Mouse (Mus musculus): ENCODE measurements around the gene Ltc4s.

DNA sequence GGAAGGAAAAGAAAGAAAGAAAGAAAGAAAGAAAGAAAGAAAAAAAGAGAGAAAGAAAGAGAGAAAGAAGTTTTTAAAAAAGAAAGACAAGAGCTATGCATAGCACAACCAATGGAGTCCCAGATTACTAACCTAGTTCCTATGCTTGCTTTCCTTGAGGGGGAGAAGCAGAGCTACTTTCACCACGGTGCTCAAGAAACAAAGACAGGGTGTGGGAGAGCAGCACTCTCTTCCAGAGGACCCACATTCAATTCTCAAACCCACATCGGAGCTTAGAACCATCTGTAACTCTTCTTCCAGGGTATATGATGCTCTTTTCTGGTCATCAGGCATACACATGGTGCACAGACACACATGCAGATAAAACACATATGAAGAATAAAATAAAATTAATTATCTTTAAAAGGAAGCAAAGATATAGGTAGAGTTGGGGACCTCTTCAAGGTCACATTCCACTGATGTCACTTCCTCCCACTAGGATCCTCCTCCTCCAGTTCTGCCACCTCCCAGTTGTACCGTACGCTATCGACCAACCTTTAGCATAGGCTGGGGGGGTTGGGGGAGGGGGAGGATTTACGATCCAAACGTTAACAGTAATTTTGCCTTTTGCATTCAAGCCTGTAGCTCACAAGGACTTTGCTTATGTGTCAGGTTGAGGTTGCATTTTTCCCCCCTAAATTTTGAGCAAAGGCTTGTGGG is 10.2 kb upstream of the Ltc4s start:
- TF ChIP-seq CTCF (IDR thresholded peaks at IDR 0.05; ENCODE audit: control insufficient read depth, insufficient read depth, insufficient read length) = no peak
- TF ChIP-seq MYOG (IDR thresholded peaks at IDR 0.05; ENCODE audit: control insufficient read depth, extremely low read depth, insufficient read length) = no peak

Data from C2C12 (cell line).